In the genomic region with DNA sequence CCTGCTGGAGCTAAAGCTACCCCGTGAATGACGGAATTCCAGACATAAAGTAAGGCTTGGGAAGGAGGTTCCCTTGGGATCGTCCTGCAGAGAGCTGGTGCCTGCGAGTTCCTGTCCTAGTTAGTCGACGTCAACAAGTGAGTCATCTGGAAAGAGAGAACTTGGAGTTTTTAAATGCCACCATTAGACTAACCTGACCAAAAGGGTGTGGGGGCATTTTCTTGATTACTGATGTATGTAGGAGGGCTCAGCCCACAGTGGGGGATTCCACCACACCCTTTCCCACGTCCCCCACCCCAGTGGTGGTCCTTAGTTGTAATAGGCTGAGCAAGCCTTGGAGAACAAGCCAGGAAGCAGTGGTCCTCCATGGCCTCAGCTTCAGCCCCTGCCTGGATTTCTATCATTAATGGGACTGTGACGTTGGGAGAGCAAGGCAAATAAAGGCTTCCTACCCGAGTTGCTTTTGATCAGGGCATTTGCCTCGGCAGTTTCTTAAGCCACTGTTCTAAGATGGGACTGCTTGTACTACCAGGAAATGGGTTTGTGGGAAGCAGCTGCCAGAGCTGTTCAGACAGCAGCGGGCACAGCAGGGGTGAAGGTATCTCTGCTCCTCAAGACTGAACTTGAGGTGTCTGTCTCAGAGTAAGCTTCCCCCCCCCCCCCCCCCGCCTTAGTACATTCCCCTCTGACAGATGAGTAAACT, we compare ENCODE assay signal across 7 mouse cellular contexts. TPM values are rescaled to one million over a fixed set of nuclear protein-coding genes. Genes with fewer than 3 reads are reported as not detected.
DNase-seq lines count a peak whose midpoint lies in the region; ATAC-seq and TF ChIP-seq lines count a peak whose summit lies in the region.

No protein-coding gene starts in this region.

- peaks cover 2 to 21% of the 10 kb centered on the region in 2 experiments for H3K36me3 ChIP-seq in CH12.LX (replicated peaks in 1 of 2; ENCODE audit: control insufficient read depth in 1 of 2, insufficient read depth in 1 of 2, low read length in 1 of 2)
- H3K36me3 ChIP-seq in forebrain, embryonic 10.5 days (replicated peaks) = no peaks in the 10 kb centered on the region
- no peaks in the 10 kb centered on the region for H3K36me3 ChIP-seq in lung, embryonic 14.5 days (ENCODE audit: insufficient read depth)

- no peak overlapping the region for H3K27ac ChIP-seq in CH12.LX (ENCODE audit: insufficient read depth, low read depth)
- peak overlapping the region; percentile 82 for H3K27ac ChIP-seq in forebrain, embryonic 10.5 days
- peak overlapping the region; percentile 54 for H3K27ac ChIP-seq in lung, embryonic 14.5 days (ENCODE audit: low read depth)

- 19% methylated on average over 12 of the region's 12 CpGs for WGBS in forebrain, embryonic 10.5 days
- 9% methylated on average over 12 of the region's 12 CpGs for WGBS in lung, embryonic 14.5 days

- dilution Hi-C loops in CH12.LX (cut with MboI; ENCODE audit: extremely low pct_ligation_motif_present, extremely low pct_unique_long_range_greater_than_20kb, low sequenced_read_pairs) = no loop called here

- CTCF ChIA-PET in Patski (lab: Charles Lee) = no interaction called here

- H3K9ac ChIP-seq in CH12.LX (ENCODE audit: insufficient read depth, low read depth) = peak overlapping the region; percentile 65
- H3K9ac ChIP-seq in lung, embryonic 14.5 days = peak overlapping the region; percentile 60

- intact Hi-C loops in gastrocnemius, postnatal 36 days (cut with DNase I) = no loop called here

- peak; percentile 85 for ATAC-seq in Patski
- ATAC-seq in lung, embryonic 14.5 days (ENCODE audit: insufficient read depth) = peak; percentile 45

- peaks cover 8 to 20% of the 10 kb centered on the region in 2 experiments for H3K4me1 ChIP-seq in CH12.LX (ENCODE audit: control insufficient read depth in 1 of 2, insufficient read depth in 2 of 2)
- H3K4me1 ChIP-seq in forebrain, embryonic 10.5 days = peaks cover 16% of the 10 kb centered on the region
- H3K4me1 ChIP-seq in lung, embryonic 14.5 days (ENCODE audit: insufficient read depth) = peaks cover 6% of the 10 kb centered on the region; the same call in 1 of the 2 replicates

- H3K27me3 ChIP-seq in CH12.LX (replicated peaks) (no peaks in the 10 kb centered on the region), Patski (no peaks in the 10 kb centered on the region)
- peaks cover 23% of the 10 kb centered on the region for H3K27me3 ChIP-seq in forebrain, embryonic 10.5 days (ENCODE audit: poor library complexity, severe bottlenecking)
- no peaks in the 10 kb centered on the region for H3K27me3 ChIP-seq in lung, embryonic 14.5 days (ENCODE audit: insufficient read depth, low read length)

- peak overlapping the region; percentile 62 to 93 (median 80) for H3K4me3 ChIP-seq in CH12.LX (replicated peaks in 1 of 3; ENCODE audit: low read depth in 2 of 3, low read length in 2 of 3, poor library complexity in 1 of 3)
- H3K4me3 ChIP-seq in forebrain, embryonic 10.5 days = peak overlapping the region; percentile 60
- peak overlapping the region; percentile 60 for H3K4me3 ChIP-seq in lung, embryonic 14.5 days (ENCODE audit: low read depth, low read length)

- no peak for TF ChIP-seq RAD21 in CH12.LX (IDR thresholded peaks at IDR 0.05; ENCODE audit: low read depth, low read length)

- H3K9me3 ChIP-seq in CH12.LX (replicated peaks; ENCODE audit: low read length) = no peaks in the 10 kb centered on the region
- H3K9me3 ChIP-seq in forebrain, embryonic 10.5 days = no peaks in the 10 kb centered on the region
- H3K9me3 ChIP-seq in lung, embryonic 14.5 days (ENCODE audit: low read depth, low read length) = no peaks in the 10 kb centered on the region

- POLR2A ChIA-PET in Patski (lab: Charles Lee) = interaction anchor here (0.6 to 1.0 kb wide), 3 partner anchors 19 to 196 kb away, joined by 3 to 4 read pairs (median 4); no protein-coding TSS in a partner anchor

- H3K79me2 ChIP-seq in CH12.LX (replicated peaks; ENCODE audit: control insufficient read depth, extremely low read depth, insufficient read depth, poor library complexity, severe bottlenecking) = peaks cover 4% of the 10 kb centered on the region; the same call in 1 of the 2 replicates

- TF ChIP-seq POLR2A in CH12.LX (IDR thresholded peaks at IDR 0.05; ENCODE audit: low read depth, low read length) = no peak

- DNase-seq in CH12.LX (ENCODE audit: extremely low read depth) (no peak), Patski (ENCODE audit: low read depth, low spot score) (no peak)
- DNase-seq in forebrain, embryonic 10.5 days (ENCODE audit: extremely low spot score, low spot score) = no peak
- peak; percentile 56 for DNase-seq in induced T-regulatory cell, adult 2 months (ENCODE audit: low read depth)
- peak; percentile 7 for DNase-seq in lung, embryonic 14.5 days
- peak; percentile 26 for DNase-seq in spleen, adult 12 weeks (ENCODE audit: low spot score)
- DNase-seq in gastrocnemius, postnatal 36 days = no peak

- TF ChIP-seq CTCF in CH12.LX (conservative IDR thresholded peaks at IDR 0.05 in 1 of 2, IDR thresholded peaks at IDR 0.05 in 1 of 2; ENCODE audit: low read depth in 2 of 2, low read length in 2 of 2) = no peak
- TF ChIP-seq CTCF in Patski (IDR thresholded peaks at IDR 0.05) = no peak
- TF ChIP-seq CTCF in lung, embryonic 14.5 days (IDR thresholded peaks at IDR 0.05; ENCODE audit: low read depth) = no peak

- in situ Hi-C loops in CH12.LX (cut with MboI; ENCODE audit: low pct_ligation_motif_present, low pct_unique_long_range_greater_than_20kb, low sequenced_read_pairs) (no loop called here), Patski (cut with MboI; ENCODE audit: low pct_unique_long_range_greater_than_20kb) (loop anchor here (25.0 kb wide), 1 partner anchor 1335 kb away; no protein-coding TSS in a partner anchor)

- H3K4me2 ChIP-seq in CH12.LX (ENCODE audit: insufficient read depth, low read depth, poor library complexity, severe bottlenecking) = peak overlapping the region; percentile 76
- peak overlapping the region; percentile 83 for H3K4me2 ChIP-seq in lung, embryonic 14.5 days

- 0 out of 2 replicates have a peak, but pooled peaks have one; percentile 29 for TF ChIP-seq EP300 in CH12.LX (IDR thresholded peaks at IDR 0.05; ENCODE audit: low read length)

TF ChIP-seq in CH12.LX, 34 proteins besides CTCF, POLR2A, EP300 and RAD21:
- peak; percentile 8; the same call in 1 of the 2 replicates for TF ChIP-seq SIN3A (IDR thresholded peaks at IDR 0.05; ENCODE audit: low read length)
- TF ChIP-seq JUND (conservative IDR thresholded peaks at IDR 0.05; ENCODE audit: low read depth, low read length) = no peak
- peak; percentile 6; the same call in 1 of the 2 replicates for TF ChIP-seq IRF4 (IDR thresholded peaks at IDR 0.05; ENCODE audit: low read depth, low read length)
- no peak for TF ChIP-seq MEF2A (IDR thresholded peaks at IDR 0.05; ENCODE audit: borderline replicate concordance, low read depth, low read length)
- no peak for TF ChIP-seq POLR2AphosphoS2 (IDR thresholded peaks at IDR 0.05; ENCODE audit: low read depth, low read length)
- TF ChIP-seq MAFK (IDR thresholded peaks at IDR 0.05; ENCODE audit: insufficient replicate concordance, low read length) = 0 out of 2 replicates have a peak, but pooled peaks have one; percentile 16
- TF ChIP-seq ETS1 (conservative IDR thresholded peaks at IDR 0.05; ENCODE audit: low read depth, low read length) = no peak

RNA-seq across cellular contexts. Expression of gene Nmnat3, which starts 10.2 kb away (rescaled TPM):
- total RNA-seq in CH12.LX (2012; rRNA removed) (7.4 and 8.1 TPM in 2 replicates), CH12.LX (2014; rRNA removed) (9.1 and 9.2 TPM in 2 replicates)
- polyA plus RNA-seq in CH12.LX (2012; ENCODE audit: insufficient read length, low read depth) (9.3 and 10.8 TPM in 2 replicates), Patski (2021) (26.2 TPM)
- 3.4 and 4.7 TPM in 2 replicates for polyA plus RNA-seq in forebrain, embryonic 10.5 days (2016; fragmentation: Nextera tagmentation; extraction: Ambion mirVana)
- 5.2 and 5.3 TPM in 2 replicates for polyA plus RNA-seq in lung, embryonic 14.5 days (2014; fragmentation: Nextera tagmentation; extraction: Ambion mirVana)
- total RNA-seq in gastrocnemius, postnatal 36 days (2021) = 10 to 100 TPM; 11.5 to 11.7 TPM

Comparison
In these comparisons a context has a peak if more than half of its experiments do, and no peak if none do; other contexts are left out.
1. DNase-seq: peak in induced T-regulatory cell, adult 2 months (single experiment), lung, embryonic 14.5 days (single experiment) and spleen, adult 12 weeks (single experiment); none in CH12.LX (single experiment), Patski (single experiment), forebrain, embryonic 10.5 days (single experiment) and gastrocnemius, postnatal 36 days (0 of 2).
2. Peak in every context shown above with its lines, with median percentiles within 50 percentile points of each other: H3K4me3 ChIP-seq.